In the genomic region with DNA sequence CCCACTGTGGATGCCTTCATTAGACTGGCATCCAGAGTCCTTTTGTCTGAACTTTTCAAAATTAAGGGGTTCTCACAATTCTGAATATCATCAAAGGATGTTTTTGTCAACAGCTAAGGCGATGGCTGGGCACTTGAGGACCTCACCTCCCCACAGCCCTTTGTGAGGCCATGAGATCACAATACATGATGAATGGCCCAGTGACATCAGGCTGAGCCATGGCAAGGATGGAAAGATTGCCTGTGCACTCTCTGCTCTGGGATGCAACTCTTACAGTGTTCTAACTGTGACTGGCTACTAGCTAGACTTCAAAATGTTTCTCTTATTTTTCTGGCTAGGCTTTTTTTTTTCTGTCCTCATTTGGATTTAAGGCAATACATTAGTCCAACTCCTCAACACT, we compare ENCODE assay signal across 23 mouse cellular contexts.
"Had no signal": no experiment of that assay in that cellular context is flagged by ENCODE, and none has a peak within 500 bp of the region (broad histone marks: within the 10 kb centered on the region; RNA-seq: fewer than 3 reads in every experiment).

No protein-coding gene starts in this region.

- H3K36me3 ChIP-seq: heart, embryonic 13.5 days; heart, embryonic 15.5 days; hindbrain, embryonic 10.5 days; hindbrain, embryonic 12.5 days; intestine, embryonic 15.5 days; limb, embryonic 10.5 days; limb, embryonic 12.5 days; liver, embryonic 13.5 days; liver, embryonic 15.5 days had no signal

- H3K27me3 ChIP-seq: heart, embryonic 13.5 days; heart, embryonic 15.5 days; intestine, embryonic 15.5 days; limb, embryonic 12.5 days had no signal

- H3K4me1 ChIP-seq: heart, embryonic 13.5 days; heart, embryonic 15.5 days; intestine, embryonic 15.5 days; liver, embryonic 13.5 days; liver, embryonic 15.5 days had no signal

- DNase-seq: gastrocnemius, postnatal 14 days; gastrocnemius, postnatal 36 days; heart, adult 11 months; heart, adult 2 months; heart, postnatal 4 days; kidney, adult 18-20 months; kidney, adult 8-10 months; kidney, postnatal 10 days; kidney, postnatal 25 days; kidney, postnatal 4 days; liver; liver, embryonic 13.5 days had no signal

- H3K4me3 ChIP-seq: heart, adult 2 months; heart, embryonic 13.5 days; heart, embryonic 15.5 days; hindbrain, embryonic 10.5 days; hindbrain, embryonic 12.5 days; intestine, embryonic 15.5 days; layer of hippocampus, adult 2 months; left cerebral cortex, adult 2 months; limb, embryonic 10.5 days; limb, embryonic 12.5 days; liver, embryonic 13.5 days; liver, embryonic 15.5 days had no signal

- H3K27ac ChIP-seq: heart, adult 2 months; heart, embryonic 13.5 days; heart, embryonic 15.5 days; hindbrain, embryonic 10.5 days; hindbrain, embryonic 12.5 days; hindbrain, embryonic 14.5 days; intestine, embryonic 15.5 days; layer of hippocampus, adult 2 months; left cerebral cortex, adult 2 months; limb, embryonic 10.5 days; limb, embryonic 12.5 days; liver, embryonic 13.5 days; liver, embryonic 15.5 days had no signal
